Mouse (Mus musculus) neural tube, embryonic 12.5 days (tissue): ENCODE measurements around the gene Tyrp1. TPM values are rescaled to one million over a fixed set of nuclear protein-coding genes. Genes with fewer than 3 reads are reported as not detected.

ENCODE experiments used
- ATAC-seq: fragments of 200-750 bp; cut with Nextera tagmentation; 2 replicates; pipeline ENCODE4 v1.8.0; 2017; ENCODE audit warnings: low read depth, mild to moderate bottlenecking, moderate TSS enrichment, moderate library complexity; ENCODE audit not compliant: low FRiP score
- H3K27ac ChIP-seq: fragments of 300-500 bp; sonication (generic); 2 replicates; pipeline ENCODE4 v1.5.1; 2016
- H3K27me3 ChIP-seq: fragments of 300-500 bp; sonication (generic); replicated peaks from 2 replicates; pipeline ENCODE4 v1.6.1; 2016; ENCODE audit warnings: mild to moderate bottlenecking
- H3K36me3 ChIP-seq: fragments of 300-500 bp; sonication (generic); 2 replicates; pipeline ENCODE4 v1.6.1; 2016; ENCODE audit warnings: mild to moderate bottlenecking
- H3K4me1 ChIP-seq: fragments of 300-500 bp; sonication (generic); 2 replicates; pipeline ENCODE4 v1.6.1; 2016
- H3K4me2 ChIP-seq: fragments of 300-500 bp; sonication (generic); replicated peaks from 2 replicates; pipeline ENCODE4 v1.6.1; 2016; ENCODE audit warnings: mild to moderate bottlenecking
- H3K4me3 ChIP-seq: fragments of 300-500 bp; sonication (generic); 2 replicates; pipeline ENCODE4 v1.5.1; 2016
- H3K9ac ChIP-seq: fragments of 300-500 bp; sonication (generic); 2 replicates; pipeline ENCODE4 v1.6.1; 2016; ENCODE audit warnings: mild to moderate bottlenecking
- H3K9me3 ChIP-seq: fragments of 300-500 bp; sonication (generic); 2 replicates; pipeline ENCODE4 v1.6.1; 2016; ENCODE audit warnings: mild to moderate bottlenecking
- WGBS: fragments of 180-500 bp; shearing (Covaris S2); methylation state at CpG from one replicate; pipeline ENCODE4 v1.1.7; 2016; 5-methylcytosine and 5-hydroxymethylcytosine counted together
- polyA plus RNA-seq: library from polyadenylated mRNA; unstranded; fragments of >200 nt; fragmentation: Nextera tagmentation; extraction: Ambion mirVana; gene quantifications from 2 replicates; pipeline ENCODE4 v1.2.1, GENCODE M21; 2016

The Tyrp1 gene
- polyA plus RNA-seq, 1 experiment from 2014 or later, result not detected

- Histone ChIP-seq H3K36me3 (no peaks in the 10 kb centered on the region), H3K9ac (peak overlapping the region; percentile 42; the same call in 1 of the 2 replicates), H3K27me3 (no peaks in the 10 kb centered on the region), H3K4me3 (peak overlapping the region; percentile 29), H3K9me3 (no peaks in the 10 kb centered on the region), H3K4me2 (peak overlapping the region; percentile 74), H3K27ac (no peak overlapping the region), H3K4me1 (no peaks in the 10 kb centered on the region; the same call in 1 of the 2 replicates)
- 1% methylated on average over 17 of the region's 17 CpGs for WGBS
- ATAC-seq, result peak; percentile 72
These were observed 30.6 kb downstream of the Tyrp1 start for GRCm38 (mm10) chr4:80864511-80864922.

DNA sequence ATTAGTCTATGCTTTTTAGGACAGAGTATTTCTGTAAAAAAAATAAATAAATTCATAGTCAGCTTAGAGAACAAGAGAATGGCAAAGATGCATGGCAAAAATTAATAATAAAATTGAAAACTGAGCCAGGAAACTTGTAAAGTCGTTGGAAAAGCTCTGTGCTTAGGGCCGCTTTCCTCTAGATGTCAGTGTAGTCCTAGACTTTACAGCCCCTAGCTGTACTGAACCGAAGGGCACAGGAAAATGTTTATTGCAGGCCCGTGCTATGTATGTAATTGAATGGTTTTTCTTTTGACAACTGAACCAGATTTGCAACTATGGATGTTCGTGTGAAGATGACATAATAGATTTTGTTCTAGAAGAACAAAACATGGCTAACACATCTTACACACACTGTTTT, 32.1 kb downstream of the Tyrp1 start:
- no peak overlapping the region for H3K9ac ChIP-seq
- 25% methylated on average over 5 of the region's 5 CpGs for WGBS
- no peaks in the 10 kb centered on the region for H3K27me3 ChIP-seq
- H3K27ac ChIP-seq, result no peak overlapping the region
- H3K9me3 ChIP-seq, result no peaks in the 10 kb centered on the region
- H3K4me3 ChIP-seq, result no peak overlapping the region
- ATAC-seq, result 0 out of 2 replicates have a peak, but pooled peaks have one; percentile 59
- no peaks in the 10 kb centered on the region; the same call in 1 of the 2 replicates for H3K4me1 ChIP-seq
- H3K36me3 ChIP-seq, result no peaks in the 10 kb centered on the region
- no peak overlapping the region for H3K4me2 ChIP-seq

- Histone ChIP-seq H3K36me3 (no peaks in the 10 kb centered on the region), H3K27me3 (no peaks in the 10 kb centered on the region), H3K27ac (no peak overlapping the region), H3K9me3 (no peaks in the 10 kb centered on the region), H3K4me2 (no peak overlapping the region), H3K9ac (no peak overlapping the region), H3K4me1 (no peaks in the 10 kb centered on the region; the same call in 1 of the 2 replicates), H3K4me3 (no peak overlapping the region)
- 63% methylated on average over 2 of the region's 2 CpGs for WGBS
- no peak for ATAC-seq
These were observed 35.7 kb downstream of the Tyrp1 start for GRCm38 (mm10) chr4:80869598-80869997.

DNA sequence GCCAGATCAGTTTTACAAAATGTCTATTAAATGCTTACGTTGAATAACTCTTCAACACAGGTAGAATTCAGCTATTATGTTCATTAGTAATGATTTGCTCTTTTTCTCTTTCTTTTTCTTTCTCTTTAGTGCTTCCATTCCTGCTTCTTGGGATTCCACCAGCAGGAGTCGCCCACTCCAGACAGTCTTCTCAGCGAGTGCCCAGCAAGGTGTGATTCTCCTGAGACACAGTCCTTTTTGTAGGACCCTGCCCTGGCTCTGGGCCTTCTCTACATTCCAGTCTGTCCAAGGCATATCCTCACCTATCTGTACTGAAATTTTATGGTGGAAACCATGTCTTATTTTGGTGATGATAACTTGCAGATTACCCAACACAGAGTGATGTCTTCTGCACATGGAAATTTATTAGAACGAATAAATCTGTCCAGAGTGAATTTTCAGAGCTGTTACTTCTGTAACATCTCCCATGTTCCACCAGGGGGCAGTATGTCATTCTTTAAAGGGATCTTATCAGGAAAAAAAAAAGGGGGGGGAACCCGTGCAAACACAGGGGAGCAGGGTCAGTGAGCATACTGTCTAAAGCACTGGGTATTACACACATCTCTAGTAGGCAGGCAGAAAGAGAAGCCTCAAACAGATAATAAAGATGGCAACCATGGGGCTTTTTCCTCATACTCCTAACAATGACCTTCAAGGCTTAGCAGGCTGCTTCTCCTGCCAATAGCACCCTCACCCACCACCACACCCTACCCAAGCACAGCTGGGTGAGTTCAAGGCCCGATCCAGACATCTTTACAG, 39.1 kb downstream of the Tyrp1 start:
- Histone ChIP-seq H3K27ac (no peak overlapping the region), H3K36me3 (no peaks in the 10 kb centered on the region), H3K9me3 (no peaks in the 10 kb centered on the region), H3K27me3 (no peaks in the 10 kb centered on the region), H3K4me1 (no peaks in the 10 kb centered on the region), H3K9ac (no peak overlapping the region), H3K4me2 (no peak overlapping the region), H3K4me3 (no peak overlapping the region)
- 44% methylated on average over 6 of the region's 6 CpGs for WGBS
- peak; percentile 44 for ATAC-seq

GRCm38 (mm10) chr4:80874121-80874859, 40.4 kb downstream of the Tyrp1 start:
- no peak overlapping the region for H3K4me3 ChIP-seq
- H3K27me3 ChIP-seq, result no peaks in the 10 kb centered on the region
- H3K4me1 ChIP-seq, result no peaks in the 10 kb centered on the region
- H3K36me3 ChIP-seq, result no peaks in the 10 kb centered on the region
- no peak overlapping the region for H3K4me2 ChIP-seq
- 46% methylated on average over 5 of the region's 5 CpGs for WGBS
- no peaks in the 10 kb centered on the region for H3K9me3 ChIP-seq
- ATAC-seq, result no peak
- H3K9ac ChIP-seq, result no peak overlapping the region
- no peak overlapping the region for H3K27ac ChIP-seq

GRCm38 (mm10) chr4:80875055-80875454, 41.1 kb downstream of the Tyrp1 start:
- H3K4me1 ChIP-seq, result no peaks in the 10 kb centered on the region
- WGBS, result 65% methylated on average over 4 of the region's 4 CpGs
- no peak for ATAC-seq
- H3K4me3 ChIP-seq, result no peak overlapping the region
- no peaks in the 10 kb centered on the region for H3K36me3 ChIP-seq
- no peak overlapping the region for H3K4me2 ChIP-seq
- no peak overlapping the region for H3K27ac ChIP-seq
- no peak overlapping the region for H3K9ac ChIP-seq
- H3K27me3 ChIP-seq, result no peaks in the 10 kb centered on the region
- no peaks in the 10 kb centered on the region for H3K9me3 ChIP-seq

DNA sequence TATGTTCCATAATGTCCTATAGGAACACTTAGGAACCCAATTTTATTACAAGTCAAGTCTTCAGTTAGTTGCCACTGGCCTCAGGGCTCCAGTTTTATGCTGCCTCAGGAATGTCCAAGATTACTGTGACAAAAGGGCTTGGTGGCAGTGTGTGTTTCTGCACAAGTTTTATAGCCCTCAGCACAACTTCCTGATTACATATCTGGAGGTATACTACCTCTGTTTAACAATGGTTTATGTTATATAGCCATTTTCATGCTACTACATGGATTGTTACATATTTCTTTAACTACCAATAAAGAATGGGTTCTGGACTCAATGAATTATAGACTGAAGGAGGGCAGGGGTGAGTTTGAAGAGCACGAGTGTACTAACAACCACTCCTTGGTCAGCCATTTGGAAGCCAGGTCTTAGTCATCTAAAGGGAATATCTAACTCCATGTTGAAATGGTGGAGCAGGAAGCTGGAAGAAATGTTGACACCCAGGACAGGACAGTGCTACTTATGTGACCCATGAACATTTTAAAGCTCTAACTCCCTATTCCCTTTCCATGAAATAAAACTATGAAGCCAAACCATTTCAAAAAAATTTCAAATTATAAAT, 48.2 kb downstream of the Tyrp1 start:
- H3K9ac ChIP-seq, result no peak overlapping the region
- H3K9me3 ChIP-seq, result no peaks in the 10 kb centered on the region
- no peak for ATAC-seq
- H3K27ac ChIP-seq, result no peak overlapping the region
- WGBS, result 88% methylated on average over 1 of the region's 1 CpGs
- no peaks in the 10 kb centered on the region for H3K36me3 ChIP-seq
- no peak overlapping the region for H3K4me2 ChIP-seq
- H3K4me1 ChIP-seq, result no peaks in the 10 kb centered on the region
- H3K27me3 ChIP-seq, result no peaks in the 10 kb centered on the region
- H3K4me3 ChIP-seq, result no peak overlapping the region

GRCm38 (mm10) chr4:80886631-80887030, 52.7 kb downstream of the Tyrp1 start:
- 82% methylated on average over 4 of the region's 4 CpGs for WGBS
- no peak overlapping the region for H3K4me2 ChIP-seq
- H3K27ac ChIP-seq, result no peak overlapping the region
- no peaks in the 10 kb centered on the region for H3K9me3 ChIP-seq
- no peaks in the 10 kb centered on the region for H3K36me3 ChIP-seq
- no peak for ATAC-seq
- no peaks in the 10 kb centered on the region for H3K4me1 ChIP-seq
- no peaks in the 10 kb centered on the region for H3K27me3 ChIP-seq
- H3K9ac ChIP-seq, result no peak overlapping the region
- H3K4me3 ChIP-seq, result no peak overlapping the region

GRCm38 (mm10) chr4:80891004-80891403, 57.1 kb downstream of the Tyrp1 start:
- no peaks in the 10 kb centered on the region for H3K4me1 ChIP-seq
- no peak for ATAC-seq
- WGBS, result 93% methylated on average over 6 of the region's 6 CpGs

GRCm38 (mm10) chr4:80895278-80895894, 61.5 kb downstream of the Tyrp1 start:
- H3K27ac ChIP-seq, result no peak overlapping the region
- no peak for ATAC-seq
- no peak overlapping the region for H3K4me2 ChIP-seq
- no peaks in the 10 kb centered on the region for H3K9me3 ChIP-seq
- no peaks in the 10 kb centered on the region for H3K27me3 ChIP-seq
- H3K36me3 ChIP-seq, result no peaks in the 10 kb centered on the region
- no peak overlapping the region for H3K4me3 ChIP-seq
- no peaks in the 10 kb centered on the region for H3K4me1 ChIP-seq
- no peak overlapping the region for H3K9ac ChIP-seq
- 70% methylated on average over 4 of the region's 4 CpGs for WGBS

More at GRCm38 (mm10) chr4:80891004-80891403, 57.1 kb downstream of the Tyrp1 start:
- Histone ChIP-seq H3K36me3 (no peaks in the 10 kb centered on the region), H3K4me2 (no peak overlapping the region), H3K27ac (no peak overlapping the region), H3K4me3 (no peak overlapping the region), H3K27me3 (no peaks in the 10 kb centered on the region), H3K9ac (no peak overlapping the region), H3K9me3 (no peaks in the 10 kb centered on the region)
